In the genomic region with DNA sequence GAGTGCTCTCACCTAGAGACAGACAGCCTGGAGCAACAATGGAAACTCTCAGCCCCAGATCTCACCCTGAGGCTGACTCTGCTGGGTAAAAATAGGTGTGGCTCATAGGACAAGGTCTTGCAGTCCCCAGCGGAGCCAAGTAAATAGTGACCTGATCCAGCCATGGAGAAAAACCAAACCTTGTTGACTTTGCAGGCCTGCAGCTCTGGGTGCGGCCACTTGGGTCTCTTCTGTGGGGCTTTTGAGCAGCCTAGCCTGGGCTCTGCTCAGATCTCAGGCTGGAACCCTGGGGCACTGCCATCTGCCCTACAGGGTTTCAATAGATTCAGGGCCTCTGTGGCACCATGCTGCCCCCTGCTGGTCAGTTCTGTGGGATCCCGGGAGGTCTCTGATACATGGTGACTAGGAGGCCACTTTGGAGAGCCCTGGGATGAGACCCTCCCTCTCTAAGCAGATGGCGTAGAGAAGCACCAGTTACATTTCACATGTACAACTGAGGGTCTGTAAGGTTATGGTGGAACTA, we compare ENCODE assay signal across 8 mouse cellular contexts. TPM values are rescaled to one million over a fixed set of nuclear protein-coding genes. Genes with fewer than 3 reads are reported as not detected.
DNase-seq lines count a peak whose midpoint lies in the region; ATAC-seq and TF ChIP-seq lines count a peak whose summit lies in the region.

No protein-coding gene starts in this region.

- TF ChIP-seq CTCF in intestine, postnatal 0 days (IDR thresholded peaks at IDR 0.05; ENCODE audit: low read depth): peak; percentile 93

- no peaks in the 10 kb centered on the region for H3K27me3 ChIP-seq in intestine, postnatal 0 days (replicated peaks; ENCODE audit: control insufficient read depth, insufficient read depth, low read length)
- H3K27me3 ChIP-seq in midbrain, embryonic 12.5 days: no peaks in the 10 kb centered on the region

- no peak overlapping the region for H3K27ac ChIP-seq in intestine, postnatal 0 days (ENCODE audit: low read depth, low read length)
- no peak overlapping the region for H3K27ac ChIP-seq in midbrain, embryonic 12.5 days (replicated peaks)

- intact Hi-C loops in left cerebral cortex, postnatal 36 days (cut with DNase I): loop anchor here (1.0 kb wide), 1 partner anchor 65 kb away; no protein-coding TSS in a partner anchor

- no peaks in the 10 kb centered on the region for H3K4me1 ChIP-seq in intestine, postnatal 0 days (replicated peaks; ENCODE audit: control insufficient read depth, insufficient read depth, low read length)
- no peaks in the 10 kb centered on the region for H3K4me1 ChIP-seq in midbrain, embryonic 12.5 days

- no peak overlapping the region for H3K9ac ChIP-seq in intestine, postnatal 0 days (ENCODE audit: low read depth, low read length)
- H3K9ac ChIP-seq in midbrain, embryonic 12.5 days (replicated peaks): no peak overlapping the region

- no peaks in the 10 kb centered on the region for H3K9me3 ChIP-seq in intestine, postnatal 0 days (ENCODE audit: control insufficient read depth)
- no peaks in the 10 kb centered on the region for H3K9me3 ChIP-seq in midbrain, embryonic 12.5 days

- H3K4me3 ChIP-seq in intestine, postnatal 0 days (ENCODE audit: low read depth, low read length): no peak overlapping the region
- no peak overlapping the region for H3K4me3 ChIP-seq in midbrain, embryonic 12.5 days

- 30% methylated on average over 4 of the region's 4 CpGs for WGBS in intestine, postnatal 0 days
- WGBS in midbrain, embryonic 12.5 days: 44% methylated on average over 4 of the region's 4 CpGs

- ATAC-seq in granulocyte monocyte progenitor cell, adult 5-6 weeks (replicated peaks; ENCODE audit: poor library complexity, severe bottlenecking): peak; percentile 75
- ATAC-seq in intestine, postnatal 0 days: peak; percentile 61
- ATAC-seq in midbrain, embryonic 12.5 days (ENCODE audit: low FRiP score, low read depth): peak; percentile 63
- no peak for ATAC-seq in inflammation-experienced regulatory T-cells, adult 6 months

- peak; percentile 95 for DNase-seq in adrenal gland, postnatal 10 days
- DNase-seq in embryo, embryonic 9.5 days (ENCODE audit: extremely low spot score): peak; percentile 81
- peak; percentile 75 to 86 for DNase-seq in left cerebral cortex, postnatal 36 days (ENCODE audit: low spot score in 2 of 2)
- DNase-seq in spleen, adult 18-20 months: peak; percentile 25 to 65

- no peaks in the 10 kb centered on the region for H3K36me3 ChIP-seq in intestine, postnatal 0 days (ENCODE audit: control insufficient read depth, insufficient read depth)
- no peaks in the 10 kb centered on the region for H3K36me3 ChIP-seq in midbrain, embryonic 12.5 days

- no peak overlapping the region for H3K4me2 ChIP-seq in intestine, postnatal 0 days (replicated peaks; ENCODE audit: low read depth)
- no peak overlapping the region for H3K4me2 ChIP-seq in midbrain, embryonic 12.5 days (replicated peaks)

RNA-seq across cellular contexts. Expression of gene Aldh1l1, which starts 28.7 kb away (rescaled TPM):
- total RNA-seq in adrenal gland, postnatal 10 days (2021): 10 to 100 TPM; 51.9 to 95.0 TPM
- total RNA-seq in granulocyte monocyte progenitor cell, adult 5-6 weeks (2014; fragmentation: Nextera tagmentation): 4.0 and 9.5 TPM in 2 replicates
- total RNA-seq in granulocyte monocyte progenitor cell, adult 5-6 weeks (2017): 2.6 and 2.8 TPM in 2 replicates
- 12.1 and 15.6 TPM in 2 replicates for polyA plus RNA-seq in intestine, postnatal 0 days (2015; fragmentation: Nextera tagmentation; extraction: Ambion mirVana)
- 10 to 100 TPM; 56.0 to 67.0 TPM for total RNA-seq in left cerebral cortex, postnatal 36 days (2021)
- polyA plus RNA-seq in midbrain, embryonic 12.5 days (2016; fragmentation: Nextera tagmentation; extraction: Ambion mirVana): 8.8 and 11.6 TPM in 2 replicates
- under 1 TPM in 2 of 3 experiments, not detected in 1; 0.34 to 0.77 TPM for polyA plus RNA-seq in inflammation-experienced regulatory T-cells, adult 6 months (2017; shearing (Covaris generic))

RNA-seq across cellular contexts. Expression of gene Klf15, which starts 52.6 kb away (rescaled TPM):
- 10 to 100 TPM; 14.8 to 42.1 TPM for total RNA-seq in adrenal gland, postnatal 10 days (2021)
- total RNA-seq in granulocyte monocyte progenitor cell, adult 5-6 weeks (2014; fragmentation: Nextera tagmentation): not detected in 2 replicates
- total RNA-seq in granulocyte monocyte progenitor cell, adult 5-6 weeks (2017): not detected in 2 replicates
- 0.51 and 0.86 TPM in 2 replicates for polyA plus RNA-seq in intestine, postnatal 0 days (2015; fragmentation: Nextera tagmentation; extraction: Ambion mirVana)
- total RNA-seq in left cerebral cortex, postnatal 36 days (2021): 10 to 100 TPM; 26.4 to 27.2 TPM
- polyA plus RNA-seq in midbrain, embryonic 12.5 days (2016; fragmentation: Nextera tagmentation; extraction: Ambion mirVana): 5.3 and 5.5 TPM in 2 replicates
- not detected for polyA plus RNA-seq in inflammation-experienced regulatory T-cells, adult 6 months (2017; shearing (Covaris generic))

Comparison
In these comparisons a context has a peak if more than half of its experiments do, and no peak if none do; other contexts are left out.
1. DNase-seq: peak in every context shown above with its lines; median percentile 95 in adrenal gland, postnatal 10 days; 81 in embryo, embryonic 9.5 days; 80 in left cerebral cortex, postnatal 36 days; 45 in spleen, adult 18-20 months.
2. RNA of gene Aldh1l1, which starts 28.7 kb away (total RNA-seq): 51.9 to 95.0 TPM in adrenal gland, postnatal 10 days and 56.0 to 67.0 TPM in left cerebral cortex, postnatal 36 days; 2.6 to 9.5 TPM in granulocyte monocyte progenitor cell, adult 5-6 weeks; every median in the first group is over 4 times any median in the second.
3. RNA of gene Klf15, which starts 52.6 kb away (total RNA-seq): 14.8 to 42.1 TPM in adrenal gland, postnatal 10 days and 26.4 to 27.2 TPM in left cerebral cortex, postnatal 36 days; not detected in granulocyte monocyte progenitor cell, adult 5-6 weeks; every median in the first group is over 10 times any median in the second.